Mouse (Mus musculus) hindlimb bud, embryonic 11.5 days (tissue): ENCODE results near the gene Bcl7c.
"Not testable (repeated sequence)": the region's sequence is repeated elsewhere in the genome, so short reads cannot be mapped to it uniquely, and the experiment has no call there.

ENCODE experiments used
- DNase-seq: peaks from one replicate; pipeline ENCODE4 v3.0.0-alpha.2; 2012; ENCODE audit warnings: low read depth, low spot score; ENCODE audit errors: extremely low spot score

Bcl7c gene

DNA sequence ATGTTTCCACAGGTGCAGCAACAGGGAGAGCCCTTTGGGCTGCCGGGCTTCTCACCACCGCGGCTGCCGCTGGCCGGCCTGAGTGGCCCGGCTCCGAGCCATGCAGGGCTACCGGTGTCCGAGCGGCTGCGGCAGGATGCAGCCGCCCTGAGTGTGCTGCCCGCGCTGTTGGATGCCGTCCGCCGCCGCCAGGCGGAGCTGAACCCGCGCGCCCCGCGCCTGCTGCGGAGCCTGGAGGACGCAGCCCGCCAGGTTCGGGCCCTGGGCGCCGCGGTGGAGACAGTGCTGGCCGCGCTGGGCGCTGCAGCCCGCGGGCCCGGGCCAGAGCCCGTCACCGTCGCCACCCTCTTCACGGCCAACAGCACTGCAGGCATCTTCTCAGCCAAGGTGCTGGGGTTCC is 8.3 kb upstream of the Bcl7c start:
- no peak for DNase-seq

DNA sequence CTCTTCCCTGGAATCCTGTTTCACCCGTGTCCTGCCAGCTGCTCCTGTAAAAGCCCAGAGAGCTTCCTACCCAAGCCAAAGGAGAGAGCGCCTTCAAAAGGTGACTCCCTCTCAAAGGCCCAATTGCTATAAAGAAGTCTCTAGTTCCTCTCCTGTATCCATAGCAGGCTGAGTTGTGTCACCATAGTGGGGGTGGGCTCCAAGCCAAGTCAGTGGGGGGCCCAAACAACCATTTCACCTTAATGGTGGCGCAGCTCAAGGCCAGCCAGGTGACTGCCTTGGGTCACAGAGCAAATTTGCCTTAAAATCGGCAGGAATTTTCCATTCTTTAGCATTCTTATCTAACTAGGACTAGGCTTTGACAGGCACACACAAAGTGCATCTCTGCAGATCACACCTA is 6.1 kb upstream of the Bcl7c start:
- DNase-seq: no peak

DNA sequence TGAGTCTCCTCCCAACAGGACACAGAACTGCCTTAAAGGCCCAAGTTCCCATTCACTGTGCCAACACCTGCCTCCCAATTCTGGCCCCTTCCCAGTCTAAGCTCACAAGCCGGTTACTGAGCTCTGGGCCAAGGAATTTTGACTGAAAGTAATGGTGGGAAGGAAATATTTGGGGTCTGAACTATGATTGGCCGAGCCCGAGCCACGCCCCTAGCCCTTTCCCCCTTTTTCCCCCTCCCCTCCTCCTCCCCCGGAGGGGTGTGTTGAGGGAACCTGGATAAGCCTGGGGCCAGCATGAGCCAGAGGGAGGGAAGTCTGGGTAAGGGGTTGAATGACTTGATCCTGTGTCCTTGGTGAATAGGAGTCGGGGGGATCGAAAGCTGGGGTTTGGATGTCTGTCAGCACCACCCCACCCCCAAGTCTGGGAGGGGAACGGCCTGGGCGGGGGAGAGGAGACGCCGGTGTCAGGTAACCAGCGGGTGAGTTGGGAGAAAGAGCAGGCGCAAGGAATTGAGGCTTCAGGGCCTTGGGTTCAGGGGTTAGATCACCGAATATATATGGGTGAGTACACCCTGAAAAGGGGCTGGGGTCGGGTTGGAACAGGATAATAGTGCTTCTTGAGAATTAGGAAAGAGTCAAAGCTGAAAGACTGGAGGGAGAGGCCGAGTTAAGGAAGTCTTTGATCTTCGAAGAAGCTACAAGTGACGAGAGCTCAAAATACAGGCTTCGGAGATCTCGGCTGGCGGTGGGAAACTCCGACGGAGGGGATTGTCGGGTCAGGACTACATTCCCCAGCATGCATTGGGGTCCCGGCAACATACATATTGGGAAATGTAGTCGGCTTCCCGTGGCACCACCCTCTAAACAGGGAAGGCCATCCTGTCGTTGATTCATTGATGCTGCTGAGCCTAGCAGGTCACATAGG is 4.0 kb upstream of the Bcl7c start, which contains the start of gene Ctf1:
Gene Ctf1, plus strand, starts transcription at position 276 of the 925 bp plus-strand sequence.
- DNase-seq: no peak

DNA sequence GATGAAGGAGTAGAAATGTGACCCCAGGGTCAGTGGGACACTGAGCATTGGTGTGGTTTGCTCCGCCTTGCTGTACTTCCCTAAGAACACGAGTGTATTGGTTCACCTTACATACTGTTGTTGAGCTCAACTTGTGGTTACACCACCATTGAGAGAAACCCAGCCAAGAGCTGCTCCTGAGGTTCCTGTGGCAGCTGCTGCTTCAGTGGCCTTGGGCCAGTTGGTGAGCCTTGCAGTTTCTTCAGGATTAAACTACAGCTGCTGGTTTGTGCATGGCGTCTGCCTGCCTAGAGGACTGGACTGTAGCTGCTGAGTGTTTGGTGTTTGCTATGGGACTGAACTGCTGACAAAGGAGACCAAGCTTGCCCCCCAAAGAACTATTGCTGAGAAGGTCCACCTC is 2.7 kb upstream of the Bcl7c start:
- DNase-seq: no peak

DNA sequence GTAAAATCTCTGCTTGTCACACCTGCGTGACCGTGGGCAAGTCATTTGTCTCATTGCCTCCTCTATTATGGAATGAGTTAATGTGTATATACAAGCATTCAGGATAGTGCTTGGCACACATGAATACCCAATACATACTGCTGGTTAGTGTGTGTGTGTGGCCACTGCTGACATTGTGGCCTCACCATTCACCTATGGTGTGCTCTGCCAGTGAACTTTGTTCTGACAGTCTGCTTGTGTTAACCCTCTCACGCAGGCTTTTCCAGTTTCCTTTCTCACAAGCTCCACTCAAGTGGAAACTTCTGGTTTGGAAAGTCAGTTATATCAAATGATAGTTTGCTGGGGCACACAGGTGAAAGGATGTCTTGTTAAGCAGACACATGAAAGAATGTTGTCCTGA is 2.3 kb upstream of the Bcl7c start:
- DNase-seq: no peak

DNA sequence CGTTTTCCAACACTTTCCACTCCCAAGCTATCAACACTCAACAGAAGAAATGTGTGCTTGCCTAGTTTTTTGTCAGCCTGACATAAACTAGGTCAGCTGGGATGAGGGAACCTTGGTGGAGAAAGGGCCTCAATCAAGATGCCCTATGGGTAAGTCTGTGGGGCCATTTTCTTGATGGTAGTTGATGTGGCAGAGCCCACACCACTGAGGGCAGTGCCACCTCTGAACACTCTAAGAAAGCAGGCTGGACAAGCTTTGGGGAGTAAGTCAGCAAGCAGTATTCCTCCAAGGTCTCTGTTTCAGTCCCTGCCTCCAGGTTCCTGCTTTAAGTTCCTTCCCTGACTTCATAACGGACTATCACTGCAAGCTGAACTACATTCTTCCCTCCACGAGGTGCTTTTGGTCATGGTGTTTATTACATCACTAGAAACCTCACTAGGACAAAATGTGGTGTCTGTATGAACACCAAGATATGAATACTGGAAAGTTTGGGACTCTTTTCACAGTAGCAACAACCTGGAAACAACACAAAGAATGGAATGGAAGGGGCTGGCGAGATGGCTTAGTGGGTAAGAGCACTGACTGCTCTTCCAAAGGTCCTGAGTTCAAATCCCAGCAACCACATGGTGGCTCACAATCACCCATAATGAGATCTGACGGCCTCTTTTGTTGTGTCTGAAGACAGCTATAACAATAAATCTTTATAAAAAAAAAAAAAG is 687 bp upstream of the Bcl7c start:
- DNase-seq: no peak

DNA sequence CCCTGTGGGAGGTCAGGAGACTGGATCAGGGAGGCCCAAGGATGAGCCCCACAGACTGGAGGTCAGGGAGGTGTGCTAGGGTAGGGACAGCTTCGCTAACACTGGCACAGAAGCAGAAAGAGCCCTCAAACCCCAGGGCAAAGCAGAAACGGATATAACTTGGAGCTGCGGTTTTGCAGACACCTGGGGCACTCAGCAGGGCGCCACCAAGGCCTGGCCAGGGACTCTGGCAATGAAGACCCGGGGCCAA is 851 bp downstream of the Bcl7c start:
- no peak for DNase-seq

DNA sequence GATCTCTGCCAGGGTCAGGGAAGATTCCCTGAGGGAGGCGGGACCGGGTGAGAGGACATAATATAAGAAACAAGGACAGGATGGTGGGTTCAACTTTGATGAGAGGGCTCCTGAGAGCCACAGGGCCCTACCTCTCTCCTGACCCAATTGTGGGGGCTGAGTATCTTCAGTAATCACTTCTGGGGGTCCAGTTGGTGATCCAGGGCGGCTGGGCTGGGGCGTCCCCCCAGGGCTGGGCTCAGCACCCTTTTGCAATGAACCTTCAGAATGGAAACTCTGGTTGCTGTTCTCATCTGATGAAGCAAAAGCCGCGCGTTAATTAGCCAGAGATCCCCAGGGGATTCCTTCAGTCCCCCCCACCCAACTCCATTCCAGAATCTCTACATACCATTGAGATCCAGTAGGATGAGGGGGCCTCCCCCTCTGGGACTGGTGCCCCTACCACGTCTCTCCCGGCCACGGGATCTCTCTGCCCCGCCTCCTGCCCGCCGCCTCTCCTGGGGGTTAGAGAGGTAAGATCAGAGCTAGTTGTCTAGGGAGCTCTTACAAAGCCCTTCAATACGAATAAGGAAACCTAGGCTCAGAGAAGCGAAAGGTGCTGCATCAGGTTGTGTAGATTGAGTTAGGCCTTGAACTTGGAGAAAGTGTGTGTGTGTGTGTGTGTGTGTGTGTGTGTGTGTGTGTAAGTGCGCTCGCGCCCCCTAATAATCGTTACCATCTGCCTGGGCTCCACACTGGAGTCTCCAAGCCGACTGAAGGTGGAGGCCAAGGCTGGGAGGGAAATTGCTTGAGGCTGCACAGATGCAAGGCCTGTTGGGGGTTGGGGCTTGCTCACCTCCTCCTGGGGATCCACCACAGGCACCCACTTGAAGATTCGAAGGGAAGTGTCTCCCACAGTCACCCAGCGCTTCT is 1.4 kb downstream of the Bcl7c start:
- DNase-seq: no peak

DNA sequence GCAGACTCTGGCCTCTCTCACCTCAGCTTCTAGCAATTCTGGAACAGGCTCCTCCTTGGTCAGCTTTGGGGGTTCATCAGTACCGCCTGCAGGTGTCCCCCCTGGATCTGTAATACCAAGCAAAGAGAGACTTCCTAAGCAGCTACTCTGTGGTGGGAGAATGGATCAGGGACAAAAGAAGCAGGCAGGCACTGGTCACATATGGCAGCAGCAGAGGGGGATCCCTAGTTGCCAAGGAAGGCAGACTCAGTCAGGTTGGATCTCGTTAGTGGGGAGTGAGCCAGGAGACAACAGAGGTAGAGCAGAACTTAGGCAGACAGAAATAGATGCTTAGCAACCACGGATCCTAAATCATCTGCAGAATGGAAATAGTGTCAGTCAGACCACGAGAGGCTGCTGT is 3.0 kb downstream of the Bcl7c start:
- DNase-seq: no peak

DNA sequence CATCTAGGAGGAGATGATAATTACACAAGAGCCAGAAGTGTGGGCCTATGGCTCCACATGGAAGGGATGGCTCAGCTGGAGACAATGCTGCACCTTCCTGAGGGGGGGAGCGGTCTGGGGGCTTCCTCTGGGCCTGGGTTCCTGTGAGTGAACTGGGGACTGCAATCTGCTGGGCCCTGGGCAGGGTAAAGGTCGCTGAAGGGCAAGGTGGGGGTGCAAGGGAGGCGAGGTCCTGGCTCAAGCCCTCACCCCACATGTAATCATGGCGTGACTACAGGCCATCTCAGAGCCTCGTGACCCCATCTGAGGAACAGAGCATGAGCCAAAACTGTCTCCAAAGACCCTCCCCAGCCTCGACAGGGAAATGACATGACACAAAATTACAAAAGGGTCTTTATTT is 4.1 kb downstream of the Bcl7c start:
- no peak for DNase-seq

DNA sequence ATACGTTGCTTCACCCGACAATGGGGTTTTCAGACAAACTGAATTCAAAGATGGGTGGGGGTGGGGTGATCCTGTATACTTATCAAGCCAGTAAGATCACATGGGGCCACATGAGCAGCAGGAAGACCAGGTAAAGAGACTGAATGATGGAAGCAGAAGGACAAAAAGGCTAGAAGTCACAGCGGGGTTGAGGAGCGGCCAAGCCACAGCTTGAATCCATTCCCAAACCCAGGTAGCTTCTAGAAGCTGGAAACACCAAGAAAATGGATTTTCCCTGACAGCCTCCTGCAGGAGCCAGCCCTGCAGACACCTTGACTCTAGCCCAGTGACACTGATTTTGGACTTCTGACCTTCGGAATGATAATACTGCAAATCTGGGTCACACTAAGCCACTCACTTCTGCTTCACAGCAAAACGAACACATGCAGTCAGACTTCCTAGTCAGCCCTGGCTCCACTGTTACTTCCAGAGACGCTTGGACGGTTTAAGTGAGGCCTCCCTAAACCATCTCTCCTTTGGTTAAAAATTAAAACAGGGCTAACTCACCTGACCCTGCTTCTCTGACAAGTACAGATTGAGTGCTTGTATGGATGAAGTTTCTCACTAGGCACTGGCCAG is 5.1 kb downstream of the Bcl7c start:
- DNase-seq: no peak

DNA sequence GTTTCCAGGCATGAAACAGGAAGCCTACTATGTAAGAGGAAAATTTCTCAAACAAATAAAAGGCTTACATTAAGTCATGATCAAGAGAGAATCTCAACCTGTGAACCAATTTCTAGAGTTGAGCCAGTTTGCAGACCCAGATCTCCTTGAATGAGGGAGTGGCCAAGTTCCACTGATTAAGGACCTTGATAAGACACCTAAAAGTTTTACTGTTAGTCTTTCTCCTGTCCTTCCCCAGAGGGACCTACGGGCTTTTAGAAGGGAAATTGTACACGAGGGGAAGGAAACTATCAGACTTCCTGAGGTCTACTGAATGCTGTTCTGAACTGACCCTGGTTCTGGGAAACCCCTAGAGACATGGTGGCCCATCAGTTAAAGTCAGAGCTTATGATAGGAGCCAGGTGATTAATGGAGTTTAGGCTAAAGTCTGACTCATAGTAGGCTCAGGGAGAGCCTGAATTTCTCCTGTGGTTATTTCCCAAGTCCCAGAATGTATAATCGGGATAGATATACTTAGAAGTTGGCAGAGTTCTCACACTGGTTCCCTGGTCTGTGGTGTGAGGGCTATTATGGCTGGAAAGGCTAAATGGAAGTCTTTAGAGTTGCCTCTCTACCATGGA is 7.9 kb downstream of the Bcl7c start:
- no peak for DNase-seq

DNA sequence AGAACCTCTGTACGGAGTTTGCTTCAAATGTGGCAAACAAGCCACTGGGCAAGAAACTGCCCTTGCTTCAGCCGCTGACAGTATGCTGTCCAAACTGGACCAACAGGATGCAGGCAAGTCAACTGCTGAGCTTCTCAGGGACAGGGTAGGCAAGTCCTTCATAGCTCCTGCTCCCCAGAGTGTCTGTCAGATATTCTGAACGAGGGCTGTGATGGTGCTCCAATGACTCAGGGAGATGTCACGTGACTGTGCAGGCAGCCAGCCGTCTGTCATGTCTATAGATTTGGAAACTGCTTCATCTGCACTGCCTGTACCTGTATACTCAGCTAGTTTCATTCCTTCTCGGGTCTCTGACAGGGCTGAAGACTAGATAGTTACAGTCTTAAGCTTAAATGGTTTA is 9.7 kb downstream of the Bcl7c start:
- no peak for DNase-seq

DNA sequence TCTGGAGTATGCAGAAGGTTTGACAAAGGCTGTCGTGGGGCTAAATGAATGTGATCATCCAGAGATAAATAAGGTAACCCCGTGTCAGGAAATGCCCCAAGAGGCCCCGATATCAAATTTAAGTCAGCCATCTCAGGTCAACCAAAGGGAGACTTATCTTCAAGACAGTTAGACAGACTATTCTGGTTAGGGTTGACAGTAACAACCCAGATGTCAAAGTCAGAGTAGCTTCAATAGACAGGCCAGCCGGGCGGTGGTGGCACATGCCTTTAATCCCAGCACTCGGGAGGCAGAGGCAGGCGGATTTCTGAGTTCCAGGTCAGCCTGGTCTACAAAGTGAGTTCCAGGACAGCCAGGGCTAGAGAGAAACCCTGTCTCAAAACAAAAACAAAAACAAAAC is 15.0 kb downstream of the Bcl7c start:
- not testable (repeated sequence) for DNase-seq

DNA sequence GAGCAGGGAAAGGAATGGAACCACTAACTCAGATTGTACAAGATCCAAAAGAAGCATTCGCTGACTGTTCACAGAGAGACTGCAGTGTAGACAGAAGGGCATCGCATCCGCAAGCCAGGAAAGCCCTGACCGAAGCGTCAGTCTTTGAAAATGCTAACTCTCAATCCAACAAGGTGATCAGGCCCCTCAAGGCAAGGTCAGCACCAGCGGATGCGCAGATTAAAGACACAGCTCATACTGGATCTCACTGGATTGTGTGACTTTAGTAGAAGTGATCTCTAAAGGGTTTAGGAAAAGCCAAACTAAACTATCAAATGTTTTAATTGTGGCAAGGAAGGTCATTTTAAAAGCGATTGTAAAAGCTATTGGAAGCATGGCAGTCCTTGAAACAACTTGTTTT is 15.4 kb downstream of the Bcl7c start:
- no peak for DNase-seq

DNA sequence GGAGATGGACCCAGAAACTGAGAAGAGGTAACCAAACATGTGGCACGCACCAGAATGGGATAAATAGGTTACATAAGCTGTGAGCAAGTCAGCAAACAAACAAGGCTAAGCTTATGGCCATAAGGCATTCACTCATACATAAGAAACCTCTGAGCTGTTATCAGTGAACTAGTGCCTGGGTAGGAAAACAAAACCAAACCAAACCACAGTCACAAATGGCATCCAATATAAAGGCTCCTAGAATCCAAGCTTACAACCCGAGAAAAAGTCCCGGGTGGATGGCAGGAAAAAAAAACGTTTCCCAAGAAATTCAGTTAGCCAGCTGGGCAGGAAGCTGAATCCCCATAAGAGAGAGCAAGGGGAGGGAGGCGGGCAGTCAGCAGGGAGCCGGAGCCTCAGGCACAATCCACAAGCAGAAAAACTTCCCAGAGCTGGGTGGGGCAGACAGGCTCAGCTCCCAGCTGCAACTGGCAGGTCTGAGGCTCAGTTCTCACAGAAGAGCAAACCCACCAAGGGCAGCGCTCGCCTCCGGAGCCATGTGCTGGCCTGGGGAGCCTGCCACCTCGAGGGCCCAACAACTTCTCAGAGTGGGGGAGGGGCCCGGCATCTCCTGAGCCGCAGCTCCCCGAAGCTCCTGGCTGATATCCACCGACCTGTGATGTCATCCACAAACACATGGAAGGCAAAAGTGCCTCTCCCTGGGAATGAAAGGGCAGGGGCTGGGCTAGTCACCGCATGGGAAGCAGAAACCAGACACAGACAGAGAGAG is 17.3 kb downstream of the Bcl7c start:
- no peak for DNase-seq

DNA sequence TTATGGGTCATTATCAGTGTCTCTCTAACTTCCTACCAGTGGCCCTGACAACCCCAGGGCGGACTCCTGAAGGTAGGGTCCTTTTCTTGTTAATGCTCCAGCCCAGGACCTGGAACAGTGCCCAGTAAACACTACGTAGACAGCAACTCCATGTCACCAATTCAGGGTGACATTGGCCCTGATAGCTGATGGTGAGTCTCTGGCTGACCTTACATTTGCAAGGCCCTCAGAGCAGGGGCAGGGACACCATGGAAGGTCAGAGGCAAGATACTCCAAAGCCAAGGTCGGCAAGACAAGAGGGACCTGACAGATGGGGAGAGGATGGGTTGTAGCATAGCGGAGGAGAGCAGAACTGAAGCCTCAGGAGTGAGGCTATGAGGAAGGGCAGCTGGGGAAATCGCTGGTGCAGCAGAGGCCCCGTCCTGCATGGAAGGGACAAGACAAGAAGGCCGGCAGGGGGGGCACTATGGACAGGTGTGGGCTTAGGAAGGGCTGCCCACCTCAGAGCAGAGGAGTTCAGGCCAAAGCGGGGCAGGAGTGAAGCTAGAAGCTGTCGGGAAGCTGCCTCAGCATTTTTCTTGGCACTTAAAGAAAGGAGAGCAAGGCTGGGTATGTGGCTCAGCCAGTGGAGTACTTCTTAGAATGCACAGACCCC is 19.0 kb downstream of the Bcl7c start:
- no peak for DNase-seq

DNA sequence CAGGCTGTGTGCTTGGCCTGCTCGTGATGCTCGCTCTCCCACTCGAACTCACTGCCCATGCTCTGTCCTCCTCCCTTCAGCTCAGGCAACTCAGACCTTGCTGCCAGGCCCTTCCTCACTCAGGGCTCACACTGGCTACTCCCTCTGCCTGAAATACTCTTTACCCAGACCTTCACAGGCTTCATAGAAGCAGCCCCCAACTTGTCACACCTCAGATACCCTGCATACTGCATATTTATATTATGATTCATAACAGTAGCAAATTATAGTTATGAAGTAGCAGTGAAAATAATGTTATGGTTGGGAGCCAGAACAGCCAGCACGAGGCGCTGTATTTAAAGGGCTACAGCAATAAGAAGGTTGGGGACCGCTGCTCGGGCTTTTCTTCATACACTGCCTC is 19.8 kb downstream of the Bcl7c start:
- DNase-seq: no peak

DNA sequence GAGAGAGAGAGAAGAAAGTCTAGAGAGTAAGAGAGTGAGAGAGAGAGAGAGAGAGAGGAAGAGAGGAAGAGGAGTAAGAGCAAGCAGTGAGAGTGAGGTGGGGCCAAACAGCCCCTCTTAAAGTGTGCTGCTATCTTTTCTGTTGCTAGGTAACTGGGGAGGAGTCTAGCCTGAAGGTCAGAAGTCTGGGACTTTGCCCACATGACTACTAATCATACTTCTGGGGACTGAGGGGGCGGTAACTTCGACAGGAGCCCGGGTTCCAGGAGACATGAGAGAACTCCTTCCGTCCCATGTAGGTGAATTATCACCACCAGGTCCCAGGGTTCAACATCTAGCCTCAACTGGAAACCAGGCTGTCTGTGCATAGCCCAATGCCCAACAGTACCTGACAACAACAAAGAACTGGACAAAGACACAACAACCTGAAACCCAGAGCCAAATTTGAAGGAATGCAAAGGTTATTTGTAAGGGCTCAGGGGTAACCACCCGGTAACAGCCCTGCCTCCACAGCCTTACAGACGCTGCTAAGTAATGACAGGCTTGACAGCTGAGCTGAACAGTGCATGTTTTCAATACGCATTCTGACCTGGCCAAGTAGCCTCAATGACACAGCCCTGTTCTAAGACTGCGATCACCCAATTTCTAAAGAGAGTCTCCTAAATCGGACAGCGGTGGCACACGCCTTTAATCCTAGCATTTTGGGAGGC is 21.8 kb downstream of the Bcl7c start:
- DNase-seq: no peak
